Mouse (Mus musculus) kidney, adult 2 months (tissue): Measurements from ENCODE around the gene Gm10309. TPM values are rescaled to one million over a fixed set of nuclear protein-coding genes. Genes with fewer than 3 reads are reported as not detected.

Experiments used
- DNase-seq: peaks from one replicate; pipeline ENCODE4 v3.0.0; 2021
- H3K27ac ChIP-seq: fragments of 200-500 bp; 2 replicates; pipeline ENCODE4 v1.5.1; 2012; ENCODE audit warnings: low read depth, low read length, control low read depth, inconsistent platforms; ENCODE audit not compliant: insufficient read depth
- H3K27me3 ChIP-seq: fragments of 200-500 bp; replicated peaks from 2 replicates; pipeline ENCODE4 v1.6.1; 2012; ENCODE audit warnings: mild to moderate bottlenecking, moderate library complexity, low read length, inconsistent platforms; ENCODE audit not compliant: control insufficient read depth, insufficient read depth
- H3K36me3 ChIP-seq: fragments of 200-500 bp; 2 replicates; pipeline ENCODE4 v1.6.1; 2012; ENCODE audit warnings: mild to moderate bottlenecking, moderate library complexity, low read length, inconsistent platforms; ENCODE audit not compliant: control insufficient read depth, insufficient read depth
- H3K4me1 ChIP-seq: fragments of 200-500 bp; 2 replicates; pipeline ENCODE4 v1.6.1; 2011; ENCODE audit warnings: low read length; ENCODE audit not compliant: control insufficient read depth, insufficient read depth
- H3K4me3 ChIP-seq: fragments of 200-500 bp; 2 replicates; pipeline ENCODE4 v1.5.1; 2011; ENCODE audit warnings: mild to moderate bottlenecking, low read depth, low read length, control low read depth; ENCODE audit not compliant: insufficient read depth
- CTCF ChIP-seq: fragments of 200-500 bp; conservative IDR thresholded peaks from 2 replicates; pipeline ENCODE4 v1.5.1; 2011; ENCODE audit warnings: low read depth, mild to moderate bottlenecking, control low read depth, low read length, moderate library complexity, mixed read lengths; ENCODE audit not compliant: insufficient read depth, insufficient read length
- POLR2A ChIP-seq: fragments of 200-500 bp; IDR thresholded peaks from one replicate; pipeline ENCODE4 v1.6.1; 2011; ENCODE audit warnings: low read depth, low read length, control low read depth
- WGBS: fragments of 180-500 bp; shearing (Covaris S2); methylation state at CpG from one replicate; pipeline ENCODE4 v1.1.7; 2018; 5-methylcytosine and 5-hydroxymethylcytosine counted together
- polyA plus RNA-seq: library from polyadenylated mRNA; depleted of rRNA; stranded (reverse); fragments of >200 nt; gene quantifications from 2 replicates; pipeline ENCODE4 v1.2.3, GENCODE M21; 2012

Gm10309 gene
- polyA plus RNA-seq, 1 experiment: 0.13 TPM

DNA sequence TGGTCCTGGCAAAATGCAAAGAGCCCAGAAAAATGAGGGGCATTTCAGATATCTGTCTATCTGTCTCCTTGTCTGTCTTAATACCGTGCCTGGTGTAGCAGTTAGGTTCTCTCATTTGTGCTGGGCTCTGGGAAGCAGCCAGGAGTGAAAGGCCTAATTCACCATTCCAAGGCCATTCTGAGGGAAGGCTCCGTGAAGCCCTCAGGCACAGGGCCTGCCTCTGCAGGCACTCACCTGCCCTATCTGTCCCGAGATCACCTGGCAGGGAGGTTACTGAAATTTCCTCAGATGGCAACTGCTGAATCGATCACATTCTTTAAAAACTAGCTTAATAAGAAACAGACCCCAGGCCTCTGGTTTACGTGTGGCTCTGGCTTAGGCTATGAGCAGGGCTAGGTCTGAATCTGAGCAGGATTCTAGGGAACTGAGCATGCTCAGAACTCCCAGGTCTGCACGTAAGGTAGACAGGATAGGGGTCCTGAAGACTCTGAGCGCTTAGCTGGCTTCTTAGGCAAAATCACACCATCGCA is 11.1 kb downstream of the Gm10309 start:
- no peak overlapping the region for H3K27ac ChIP-seq
- peak; percentile 31 for DNase-seq
- no peaks in the 10 kb centered on the region for H3K27me3 ChIP-seq
- TF ChIP-seq POLR2A (no peak), CTCF (no peak)
- H3K36me3 ChIP-seq: no peaks in the 10 kb centered on the region
- WGBS: 73% methylated on average over 8 of the region's 8 CpGs
- peaks cover 4% of the 10 kb centered on the region; the same call in 1 of the 2 replicates for H3K4me1 ChIP-seq
- H3K4me3 ChIP-seq: no peak overlapping the region

DNA sequence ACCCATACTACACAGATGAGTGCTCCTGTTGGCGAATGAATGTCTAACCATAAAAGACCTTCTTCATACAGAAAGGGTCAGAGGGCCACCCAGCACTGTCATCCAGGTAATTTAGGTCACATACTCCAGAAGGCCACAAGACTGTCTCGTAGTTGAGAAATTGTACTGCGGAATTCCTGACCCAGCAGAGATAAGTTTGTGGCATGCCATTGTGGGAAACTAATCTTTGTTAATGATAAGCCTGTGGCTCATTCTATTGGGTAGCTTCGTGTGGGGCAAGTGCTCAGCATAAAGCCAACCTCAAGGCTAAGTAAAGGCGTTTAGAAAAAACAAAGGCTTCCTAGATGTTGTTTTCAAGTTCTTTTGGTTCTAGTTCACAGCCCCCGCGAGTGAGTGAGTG is 12.7 kb downstream of the Gm10309 start:
- no peaks in the 10 kb centered on the region for H3K4me1 ChIP-seq
- H3K27me3 ChIP-seq: no peaks in the 10 kb centered on the region
- H3K4me3 ChIP-seq: no peak overlapping the region
- WGBS: 64% methylated on average over 7 of the region's 7 CpGs
- DNase-seq: no peak
- H3K36me3 ChIP-seq: no peaks in the 10 kb centered on the region
- no peak for TF ChIP-seq POLR2A
- TF ChIP-seq CTCF: no peak
- no peak overlapping the region for H3K27ac ChIP-seq

DNA sequence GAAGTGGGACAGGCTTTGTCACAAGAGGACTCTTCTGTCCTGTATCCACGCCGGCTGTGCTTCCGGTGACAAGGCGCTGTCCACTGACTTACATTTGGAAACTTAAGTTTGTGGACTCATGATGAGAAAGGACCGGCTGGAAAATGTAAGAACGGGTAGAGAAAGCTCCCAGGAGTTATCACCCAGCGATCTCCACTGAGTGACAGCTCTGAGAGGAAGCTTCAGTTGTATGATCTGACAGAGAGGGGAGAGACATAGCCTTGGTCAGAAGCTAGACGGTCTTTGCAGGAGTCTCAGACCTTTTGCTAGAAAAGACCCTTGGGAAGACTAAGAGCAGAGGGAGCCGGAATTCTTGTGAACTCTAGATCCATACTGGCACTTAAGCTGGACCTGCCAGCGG is 15.2 kb downstream of the Gm10309 start:
- H3K36me3 ChIP-seq: no peaks in the 10 kb centered on the region

DNA sequence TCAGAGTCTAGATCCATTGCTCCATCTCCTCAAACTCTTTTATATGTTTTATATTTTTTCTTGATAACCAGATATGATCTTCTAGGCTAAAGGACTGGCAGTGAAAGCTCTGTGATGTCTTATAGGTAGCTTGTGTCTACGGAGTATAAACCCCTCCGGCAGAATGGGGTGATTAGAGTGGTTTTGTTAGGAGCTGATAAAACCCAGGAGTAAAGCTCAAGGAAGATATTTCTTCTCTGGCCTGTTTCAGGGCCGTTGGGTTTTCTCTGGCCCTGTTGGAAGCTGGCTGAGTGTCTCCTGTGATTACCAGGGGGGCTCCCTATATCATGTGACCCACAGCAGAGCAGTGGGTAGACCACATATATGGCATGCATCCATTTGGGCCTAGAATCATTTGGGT is 17.6 kb downstream of the Gm10309 start:
- no peak for TF ChIP-seq CTCF
- TF ChIP-seq POLR2A: no peak
- 87% methylated on average over 3 of the region's 3 CpGs for WGBS
- Histone ChIP-seq H3K4me3 (no peak overlapping the region), H3K36me3 (no peaks in the 10 kb centered on the region), H3K27me3 (no peaks in the 10 kb centered on the region), H3K27ac (no peak overlapping the region), H3K4me1 (no peaks in the 10 kb centered on the region)
- no peak for DNase-seq

More for the DNA sequence above, 15.2 kb downstream of the Gm10309 start:
- no peak overlapping the region for H3K27ac ChIP-seq
- no peak overlapping the region for H3K4me3 ChIP-seq
- H3K27me3 ChIP-seq: no peaks in the 10 kb centered on the region
- no peaks in the 10 kb centered on the region for H3K4me1 ChIP-seq
- TF ChIP-seq CTCF: no peak
- TF ChIP-seq POLR2A: no peak
- 89% methylated on average over 10 of the region's 10 CpGs for WGBS
- no peak for DNase-seq

DNA sequence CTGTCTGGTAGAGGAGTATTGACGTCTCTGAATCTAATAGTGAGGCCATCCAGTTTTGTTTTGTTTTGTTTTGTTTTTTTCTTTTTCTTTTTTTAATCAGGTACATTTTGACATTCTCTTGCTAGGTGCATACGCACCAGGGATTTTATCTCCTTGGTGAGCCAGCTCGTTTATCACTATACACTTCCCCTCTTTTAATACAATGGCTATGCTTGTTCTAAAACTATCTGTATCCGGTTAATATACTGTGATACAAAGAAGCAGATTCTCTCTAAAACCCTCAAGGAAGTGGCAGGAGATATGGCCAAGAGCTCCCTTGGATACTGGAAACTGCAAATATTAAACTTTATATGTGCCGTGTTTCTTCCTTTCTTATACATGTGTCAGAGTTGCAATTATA is 18.4 kb downstream of the Gm10309 start:
- 86% methylated on average over 5 of the region's 5 CpGs for WGBS

DNA sequence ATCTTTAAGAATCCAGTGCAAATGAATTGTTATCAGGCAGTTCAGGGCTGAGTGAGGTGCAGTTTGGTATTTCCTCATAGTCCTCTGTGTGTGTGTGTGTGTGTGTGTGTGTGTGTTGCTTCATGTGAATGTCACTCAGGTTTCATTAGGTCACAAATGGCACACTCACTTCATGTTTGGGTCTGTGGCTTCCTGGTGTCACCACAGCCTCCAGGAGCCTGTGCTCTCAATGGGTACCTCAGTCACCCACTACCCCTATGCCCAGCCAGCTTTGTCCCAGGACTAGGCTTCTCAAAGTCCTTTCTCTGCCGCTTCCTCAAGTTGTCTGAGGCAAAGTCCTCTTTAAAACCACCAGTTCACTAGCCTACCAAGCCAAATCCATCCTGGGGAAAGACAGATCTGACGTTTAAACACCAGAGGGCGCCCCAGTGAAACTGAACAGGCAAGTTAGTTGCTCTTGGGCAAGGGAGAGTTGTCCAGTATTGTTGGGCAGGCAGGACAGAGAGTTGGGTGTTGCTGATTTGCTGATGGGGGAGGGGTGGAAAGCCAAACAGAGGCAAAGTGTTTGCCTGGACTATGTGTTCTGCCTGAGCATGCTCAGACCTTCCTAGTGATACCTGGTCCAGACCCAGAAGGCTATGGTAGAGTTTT is 20.8 kb downstream of the Gm10309 start:
- no peaks in the 10 kb centered on the region for H3K27me3 ChIP-seq
- no peak overlapping the region for H3K4me3 ChIP-seq
- peak; percentile 90 for DNase-seq
- no peaks in the 10 kb centered on the region for H3K36me3 ChIP-seq
- WGBS: 2% methylated on average over 3 of the region's 3 CpGs
- H3K4me1 ChIP-seq: no peaks in the 10 kb centered on the region
- TF ChIP-seq POLR2A: no peak
- TF ChIP-seq CTCF: peak; percentile 84
- no peak overlapping the region for H3K27ac ChIP-seq

More for the DNA sequence above, 18.4 kb downstream of the Gm10309 start:
- no peaks in the 10 kb centered on the region for H3K27me3 ChIP-seq
- no peaks in the 10 kb centered on the region for H3K36me3 ChIP-seq
- no peak overlapping the region for H3K4me3 ChIP-seq
- no peak for TF ChIP-seq POLR2A
- no peak for TF ChIP-seq CTCF
- H3K27ac ChIP-seq: no peak overlapping the region
- no peaks in the 10 kb centered on the region for H3K4me1 ChIP-seq
- no peak for DNase-seq

DNA sequence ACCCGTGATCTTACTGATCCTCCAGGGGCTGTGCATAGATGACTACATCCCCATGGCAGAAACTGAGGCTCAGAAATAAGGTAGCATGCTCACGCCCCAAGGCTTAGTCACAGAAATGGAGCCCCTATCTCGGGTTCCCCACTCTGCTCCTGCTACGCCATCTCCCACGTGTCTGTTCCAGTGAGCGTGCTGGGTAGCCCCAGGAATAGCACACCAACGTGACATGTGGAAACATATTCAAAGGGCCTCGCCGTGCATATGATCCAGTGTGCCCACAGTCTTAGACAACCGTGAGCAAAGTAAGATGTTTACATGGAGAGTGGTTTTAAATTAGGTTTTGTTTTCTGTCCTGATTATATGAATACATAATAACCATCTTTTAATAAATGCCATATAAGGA is 22.4 kb downstream of the Gm10309 start:
- H3K27me3 ChIP-seq: no peaks in the 10 kb centered on the region
- H3K27ac ChIP-seq: no peak overlapping the region
- H3K4me3 ChIP-seq: no peak overlapping the region
- no peaks in the 10 kb centered on the region for H3K36me3 ChIP-seq
- WGBS: 82% methylated on average over 10 of the region's 10 CpGs
- DNase-seq: no peak
- no peak for TF ChIP-seq POLR2A
- TF ChIP-seq CTCF: no peak
- H3K4me1 ChIP-seq: no peaks in the 10 kb centered on the region
